Mouse (Mus musculus): ENCODE results near the gene Myo15. TPM values are rescaled to one million over a fixed set of nuclear protein-coding genes. Genes with fewer than 3 reads are reported as not detected.
A peak's percentile ranks its signal among the peaks of the same experiment; 100 is the strongest.
"Not testable (repeated sequence)": the region's sequence is repeated elsewhere in the genome, so short reads cannot be mapped to it uniquely, and the experiment has no call there.

The Myo15 gene
- 0.06 TPM in 2 replicates for polyA plus RNA-seq (2015; fragmentation: Nextera tagmentation; extraction: Ambion mirVana)

DNA sequence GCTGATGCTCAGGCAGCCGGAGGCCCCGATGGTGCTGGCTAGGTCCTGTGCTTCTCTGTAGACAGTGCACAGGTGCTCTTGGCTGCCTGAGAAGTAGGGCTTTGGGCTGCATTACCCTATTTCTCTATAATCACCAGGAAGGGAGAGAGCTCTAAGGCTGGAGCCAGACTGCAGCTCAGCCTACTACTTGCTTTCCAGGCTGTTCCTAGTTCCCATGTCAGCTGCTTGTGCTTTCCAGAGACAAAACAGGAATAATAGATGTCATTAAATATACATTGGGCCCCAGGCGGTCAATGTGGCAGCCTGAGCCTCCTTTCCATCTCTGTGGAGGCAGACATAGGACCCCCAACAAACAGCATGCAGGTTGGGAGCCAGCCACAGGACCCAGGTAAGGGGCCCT is at the start of gene Myo15:
Myo15 (plus strand) TSS at position 301 of the 400 bp plus-strand sequence.
- Histone ChIP-seq H3K9ac (ENCODE audit: low read depth, low read length) (no peak within 1 kb of the TSS), H3K4me2 (ENCODE audit: low read depth, low read length) (no peak within 1 kb of the TSS), H3K9me3 (ENCODE audit: control insufficient read depth, low read length) (no peaks in the 10 kb centered on the region), H3K4me3 (ENCODE audit: low read length) (no peak within 1 kb of the TSS), H3K4me1 (ENCODE audit: control insufficient read depth, insufficient read depth, low read length) (no peaks in the 10 kb centered on the region; the same call in 1 of the 2 replicates), H3K36me3 (ENCODE audit: control insufficient read depth, insufficient read depth, low read length) (peaks cover 20% of the 10 kb centered on the region; the same call in 1 of the 2 replicates), H3K27ac (ENCODE audit: low read length) (no peak within 1 kb of the TSS), H3K27me3 (replicated peaks; ENCODE audit: control insufficient read depth, insufficient read depth, low read length) (no peaks in the 10 kb centered on the region)
- ATAC-seq, result no peak
- WGBS, result 87% methylated on average over 3 of the region's 3 CpGs

DNA sequence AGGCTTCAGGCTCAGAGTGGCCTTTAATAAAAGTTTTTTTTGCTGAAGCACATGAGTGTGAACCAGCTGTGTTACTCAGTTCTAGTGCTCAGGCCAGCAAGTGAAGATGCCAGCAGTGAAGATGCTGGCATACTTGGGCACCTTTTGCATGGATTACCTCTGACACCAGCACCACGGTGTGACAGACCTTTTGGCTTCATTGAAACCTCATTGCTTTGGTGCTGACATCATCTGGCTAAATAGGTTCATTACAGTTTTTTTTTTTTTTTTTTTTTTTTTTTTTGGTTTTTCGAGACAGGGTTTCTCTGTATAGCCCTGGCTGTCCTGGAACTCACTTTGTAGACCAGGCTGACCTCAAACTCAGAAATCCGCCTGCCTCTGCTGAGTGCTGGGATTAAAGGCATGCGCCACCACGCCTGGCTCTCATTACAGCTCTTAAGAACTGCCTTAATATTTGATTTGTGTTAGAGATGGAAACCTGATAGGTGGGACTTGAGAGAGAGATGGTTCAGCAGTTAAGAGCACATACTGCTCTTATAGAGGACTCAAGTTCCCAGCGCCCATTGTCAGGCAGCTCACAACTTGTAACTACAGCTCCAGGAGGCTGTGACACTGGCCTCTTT is 47.0 kb upstream of the Myo15 start:
- no peak overlapping the region for H3K4me3 ChIP-seq (ENCODE audit: low read length)
- whole genome bisulfite sequencing, result 72% methylated on average over 5 of the region's 6 CpGs
- ATAC-seq, result no peak
- H3K27ac ChIP-seq (ENCODE audit: low read length), result no peak overlapping the region
- no peak overlapping the region for H3K4me2 ChIP-seq (ENCODE audit: low read depth, low read length)
- no peaks in the 10 kb centered on the region; the same call in 1 of the 2 replicates for H3K36me3 ChIP-seq (ENCODE audit: control insufficient read depth, insufficient read depth, low read length)
- no peak overlapping the region for H3K9ac ChIP-seq (ENCODE audit: low read depth, low read length)
- no peaks in the 10 kb centered on the region for H3K27me3 ChIP-seq (replicated peaks; ENCODE audit: control insufficient read depth, insufficient read depth, low read length)
- no peaks in the 10 kb centered on the region for H3K9me3 ChIP-seq (ENCODE audit: control insufficient read depth, low read length)
- peaks cover 11% of the 10 kb centered on the region for H3K4me1 ChIP-seq (ENCODE audit: control insufficient read depth, insufficient read depth, low read length)

- H3K27me3 ChIP-seq (replicated peaks; ENCODE audit: control insufficient read depth, insufficient read depth, low read length), result no peaks in the 10 kb centered on the region
- WGBS, result 64% methylated on average over 1 of the region's 1 CpGs
- H3K4me2 ChIP-seq (ENCODE audit: low read depth, low read length), result no peak overlapping the region
- H3K4me1 ChIP-seq (ENCODE audit: control insufficient read depth, insufficient read depth, low read length), result peaks cover 11% of the 10 kb centered on the region
- H3K9ac ChIP-seq (ENCODE audit: low read depth, low read length), result no peak overlapping the region
- ATAC-seq, result no peak
- H3K9me3 ChIP-seq (ENCODE audit: control insufficient read depth, low read length), result no peaks in the 10 kb centered on the region
- H3K4me3 ChIP-seq (ENCODE audit: low read length), result no peak overlapping the region
- H3K27ac ChIP-seq (ENCODE audit: low read length), result no peak overlapping the region
- H3K36me3 ChIP-seq (ENCODE audit: control insufficient read depth, insufficient read depth, low read length), result peaks cover 2% of the 10 kb centered on the region; the same call in 1 of the 2 replicates
Observed at GRCm38 (mm10) chr11:60423006-60423405, 46.1 kb upstream of the Myo15 start.

- no peaks in the 10 kb centered on the region for H3K27me3 ChIP-seq (replicated peaks; ENCODE audit: control insufficient read depth, insufficient read depth, low read length)
- H3K4me2 ChIP-seq (ENCODE audit: low read depth, low read length), result no peak overlapping the region
- H3K4me3 ChIP-seq (ENCODE audit: low read length), result no peak overlapping the region
- no peak overlapping the region for H3K9ac ChIP-seq (ENCODE audit: low read depth, low read length)
- H3K4me1 ChIP-seq (ENCODE audit: control insufficient read depth, insufficient read depth, low read length), result no peaks in the 10 kb centered on the region
- WGBS, result 79% methylated on average over 1 of the region's 1 CpGs
- peak; percentile 57 for ATAC-seq
- H3K9me3 ChIP-seq (ENCODE audit: control insufficient read depth, low read length), result no peaks in the 10 kb centered on the region
- H3K36me3 ChIP-seq (ENCODE audit: control insufficient read depth, insufficient read depth, low read length), result peaks cover 2% of the 10 kb centered on the region; the same call in 1 of the 2 replicates
- H3K27ac ChIP-seq (ENCODE audit: low read length), result peak overlapping the region; percentile 71
Observed at GRCm38 (mm10) chr11:60426417-60426816, 42.7 kb upstream of the Myo15 start.

GRCm38 (mm10) chr11:60427628-60428027 is 41.5 kb upstream of the Myo15 start:
- peak; percentile 85 for ATAC-seq
- WGBS, result 67% methylated on average over 3 of the region's 3 CpGs

DNA sequence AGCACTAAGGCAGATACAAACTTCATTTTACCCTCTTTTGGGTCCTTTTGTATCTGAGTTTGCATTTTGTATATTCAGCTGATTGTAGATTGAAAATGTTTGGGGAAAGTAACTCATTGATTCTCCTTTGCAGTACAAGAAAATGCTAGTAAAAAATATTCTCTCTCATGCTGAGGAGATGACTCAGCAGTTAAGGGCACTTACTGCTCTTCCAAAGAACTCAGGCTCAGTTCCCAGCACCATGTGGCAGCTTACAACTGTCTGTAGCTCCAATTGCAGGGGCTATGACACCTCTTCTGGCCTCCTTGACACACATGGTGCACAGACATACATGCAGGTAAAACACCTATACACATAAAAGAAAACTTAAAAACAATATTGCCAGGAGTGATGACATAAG is 35.6 kb upstream of the Myo15 start:
- Histone ChIP-seq H3K27ac (ENCODE audit: low read length) (no peak overlapping the region), H3K4me1 (ENCODE audit: control insufficient read depth, insufficient read depth, low read length) (no peaks in the 10 kb centered on the region), H3K4me2 (ENCODE audit: low read depth, low read length) (no peak overlapping the region), H3K9me3 (ENCODE audit: control insufficient read depth, low read length) (no peaks in the 10 kb centered on the region), H3K4me3 (ENCODE audit: low read length) (no peak overlapping the region), H3K9ac (ENCODE audit: low read depth, low read length) (no peak overlapping the region), H3K36me3 (ENCODE audit: control insufficient read depth, insufficient read depth, low read length) (peaks cover 13% of the 10 kb centered on the region), H3K27me3 (replicated peaks; ENCODE audit: control insufficient read depth, insufficient read depth, low read length) (no peaks in the 10 kb centered on the region)
- ATAC-seq, result no peak

More at GRCm38 (mm10) chr11:60427628-60428027, 41.5 kb upstream of the Myo15 start:
- Histone ChIP-seq H3K9me3 (ENCODE audit: control insufficient read depth, low read length) (no peaks in the 10 kb centered on the region), H3K27me3 (replicated peaks; ENCODE audit: control insufficient read depth, insufficient read depth, low read length) (no peaks in the 10 kb centered on the region), H3K27ac (ENCODE audit: low read length) (peak overlapping the region; percentile 71), H3K4me3 (ENCODE audit: low read length) (no peak overlapping the region), H3K9ac (ENCODE audit: low read depth, low read length) (peak overlapping the region; percentile 11; the same call in 1 of the 2 replicates), H3K36me3 (ENCODE audit: control insufficient read depth, insufficient read depth, low read length) (peaks cover 2% of the 10 kb centered on the region), H3K4me1 (ENCODE audit: control insufficient read depth, insufficient read depth, low read length) (no peaks in the 10 kb centered on the region), H3K4me2 (ENCODE audit: low read depth, low read length) (no peak overlapping the region)

DNA sequence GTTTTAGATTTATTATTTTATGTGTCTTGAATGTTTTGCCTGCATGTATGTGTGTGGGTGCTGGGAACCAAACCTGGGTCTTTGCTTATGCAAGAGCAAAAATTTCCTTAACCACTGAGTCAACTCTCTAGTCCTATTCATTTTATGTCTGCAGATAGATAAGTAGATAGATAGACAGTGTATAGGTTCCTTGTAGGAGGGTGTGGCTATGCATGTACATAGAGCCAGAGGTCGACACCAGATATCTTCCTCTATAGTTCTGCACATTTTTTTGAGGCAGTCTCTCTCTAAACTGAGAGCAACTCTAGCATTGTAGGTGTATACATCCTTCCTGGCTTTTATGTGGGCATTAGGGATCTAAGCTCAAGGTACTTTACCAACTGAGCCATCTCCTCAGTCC is 34.0 kb upstream of the Myo15 start:
- Histone ChIP-seq H3K4me3 (ENCODE audit: low read length) (no peak overlapping the region), H3K27ac (ENCODE audit: low read length) (no peak overlapping the region), H3K36me3 (ENCODE audit: control insufficient read depth, insufficient read depth, low read length) (peaks cover 13% of the 10 kb centered on the region), H3K4me2 (ENCODE audit: low read depth, low read length) (no peak overlapping the region), H3K4me1 (ENCODE audit: control insufficient read depth, insufficient read depth, low read length) (no peaks in the 10 kb centered on the region), H3K9me3 (ENCODE audit: control insufficient read depth, low read length) (no peaks in the 10 kb centered on the region), H3K27me3 (replicated peaks; ENCODE audit: control insufficient read depth, insufficient read depth, low read length) (no peaks in the 10 kb centered on the region), H3K9ac (ENCODE audit: low read depth, low read length) (no peak overlapping the region)
- no peak for ATAC-seq
- 83% methylated on average over 1 of the region's 1 CpGs for WGBS

GRCm38 (mm10) chr11:60436618-60437017 is 32.5 kb upstream of the Myo15 start:
- Histone ChIP-seq H3K4me2 (ENCODE audit: low read depth, low read length) (no peak overlapping the region), H3K27me3 (replicated peaks; ENCODE audit: control insufficient read depth, insufficient read depth, low read length) (no peaks in the 10 kb centered on the region), H3K9me3 (ENCODE audit: control insufficient read depth, low read length) (no peaks in the 10 kb centered on the region), H3K4me1 (ENCODE audit: control insufficient read depth, insufficient read depth, low read length) (no peaks in the 10 kb centered on the region), H3K9ac (ENCODE audit: low read depth, low read length) (no peak overlapping the region), H3K27ac (ENCODE audit: low read length) (no peak overlapping the region), H3K36me3 (ENCODE audit: control insufficient read depth, insufficient read depth, low read length) (peaks cover 15% of the 10 kb centered on the region), H3K4me3 (ENCODE audit: low read length) (no peak overlapping the region)
- ATAC-seq, result no peak
- WGBS, result 89% methylated on average over 3 of the region's 3 CpGs

DNA sequence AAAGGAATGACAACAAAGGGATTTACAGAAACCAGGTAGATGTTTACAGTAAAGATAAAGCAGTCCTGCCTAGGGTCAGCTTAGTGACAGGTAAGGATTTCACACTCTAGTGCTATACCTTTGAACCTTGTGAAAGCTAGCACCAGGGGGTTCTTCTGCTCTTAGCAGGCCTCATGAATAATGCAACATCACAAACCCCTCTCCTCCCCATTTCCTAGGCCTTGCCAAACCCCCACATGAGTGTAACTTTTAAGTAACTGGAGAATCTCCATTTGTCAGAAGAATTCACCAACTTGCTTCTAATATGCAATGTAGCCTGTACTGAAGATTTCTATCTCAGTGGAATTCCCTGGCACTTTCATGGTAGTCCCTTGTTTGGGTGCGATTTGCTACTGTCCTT is 29.5 kb upstream of the Myo15 start:
- not testable (repeated sequence) for H3K4me2 ChIP-seq (ENCODE audit: low read depth, low read length); H3K27me3 ChIP-seq (replicated peaks; ENCODE audit: control insufficient read depth, insufficient read depth, low read length); H3K27ac ChIP-seq (ENCODE audit: low read length); H3K9me3 ChIP-seq (ENCODE audit: control insufficient read depth, low read length); H3K4me3 ChIP-seq (ENCODE audit: low read length); ATAC-seq; H3K9ac ChIP-seq (ENCODE audit: low read depth, low read length); H3K4me1 ChIP-seq (ENCODE audit: control insufficient read depth, insufficient read depth, low read length)
- WGBS, result 10% methylated on average over 1 of the region's 1 CpGs
- peaks cover 18% of the 10 kb centered on the region for H3K36me3 ChIP-seq (ENCODE audit: control insufficient read depth, insufficient read depth, low read length)

DNA sequence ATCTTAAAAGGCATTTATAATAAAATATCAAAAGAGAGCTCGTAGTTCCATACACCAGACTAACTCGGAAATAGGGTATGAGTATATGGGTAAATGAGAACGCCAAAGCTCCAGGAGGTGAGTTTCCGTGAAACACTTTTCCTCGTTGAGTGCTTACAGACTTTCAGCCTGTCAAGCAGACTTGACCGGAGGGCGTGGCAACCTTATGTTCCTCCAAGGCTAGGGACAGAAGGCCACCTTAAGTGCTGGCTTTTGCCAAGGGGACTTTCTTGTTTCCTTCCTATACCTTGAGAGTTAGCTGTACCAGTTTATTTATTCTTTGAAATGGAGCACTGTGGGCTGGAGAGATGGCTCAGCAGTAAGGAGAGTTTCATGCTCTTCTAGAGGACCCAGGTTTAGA is 29.0 kb upstream of the Myo15 start:
- no peaks in the 10 kb centered on the region for H3K27me3 ChIP-seq (replicated peaks; ENCODE audit: control insufficient read depth, insufficient read depth, low read length)
- 37% methylated on average over 7 of the region's 7 CpGs for WGBS
- no peak overlapping the region for H3K4me3 ChIP-seq (ENCODE audit: low read length)
- H3K9me3 ChIP-seq (ENCODE audit: control insufficient read depth, low read length), result no peaks in the 10 kb centered on the region
- H3K4me2 ChIP-seq (ENCODE audit: low read depth, low read length), result no peak overlapping the region
- no peaks in the 10 kb centered on the region for H3K4me1 ChIP-seq (ENCODE audit: control insufficient read depth, insufficient read depth, low read length)
- H3K36me3 ChIP-seq (ENCODE audit: control insufficient read depth, insufficient read depth, low read length), result peaks cover 15% of the 10 kb centered on the region
- ATAC-seq, result no peak
- H3K27ac ChIP-seq (ENCODE audit: low read length), result no peak overlapping the region
- H3K9ac ChIP-seq (ENCODE audit: low read depth, low read length), result no peak overlapping the region
